Mouse (Mus musculus) stomach, postnatal 0 days (tissue): Measurements from ENCODE around the gene Bphl. TPM values are rescaled to one million over a fixed set of nuclear protein-coding genes. Genes with fewer than 3 reads are reported as not detected.
"Not testable (repeated sequence)": the region's sequence is repeated elsewhere in the genome, so short reads cannot be mapped to it uniquely, and the experiment has no call there.

ENCODE experiments used
- ATAC-seq: fragments of 200-750 bp; cut with Nextera tagmentation; 2 replicates; pipeline ENCODE4 v1.8.0; 2017; ENCODE audit not compliant: low FRiP score, low TSS enrichment
- DNase-seq: peaks from one replicate; pipeline ENCODE4 v3.0.0-alpha.2; 2016; ENCODE audit warnings: low spot score
- H3K27ac ChIP-seq: fragments of 300-500 bp; sonication (generic); replicated peaks from 2 replicates; pipeline ENCODE4 v1.5.1; 2014; ENCODE audit warnings: mild to moderate bottlenecking, control low read depth
- H3K27me3 ChIP-seq: fragments of 300-500 bp; sonication (generic); 2 replicates; pipeline ENCODE4 v1.6.1; 2014; ENCODE audit warnings: low read length; ENCODE audit not compliant: control insufficient read depth, insufficient read depth
- H3K36me3 ChIP-seq: fragments of 300-500 bp; sonication (generic); 2 replicates; pipeline ENCODE4 v1.6.1; 2014; ENCODE audit warnings: low read length, mixed read lengths; ENCODE audit not compliant: control insufficient read depth, insufficient read depth
- H3K4me1 ChIP-seq: fragments of 300-500 bp; sonication (generic); replicated peaks from 2 replicates; pipeline ENCODE4 v1.6.1; 2014; ENCODE audit warnings: antibody characterized with exemption; ENCODE audit not compliant: control insufficient read depth, insufficient read depth
- H3K4me2 ChIP-seq: fragments of 300-500 bp; sonication (generic); replicated peaks from 2 replicates; pipeline ENCODE4 v1.6.1; 2014; ENCODE audit warnings: low read depth, mild to moderate bottlenecking, control low read depth, moderate library complexity
- H3K4me3 ChIP-seq: fragments of 300-500 bp; sonication (generic); 2 replicates; pipeline ENCODE4 v1.5.1; 2014; ENCODE audit warnings: low read depth, low read length, control low read depth
- H3K9ac ChIP-seq: fragments of 300-500 bp; sonication (generic); 2 replicates; pipeline ENCODE4 v1.6.1; 2014; ENCODE audit warnings: mild to moderate bottlenecking, low read length, control low read depth, mixed read lengths
- H3K9me3 ChIP-seq: fragments of 300-500 bp; sonication (generic); 2 replicates; pipeline ENCODE4 v1.6.1; 2016; ENCODE audit warnings: low read length; ENCODE audit not compliant: control insufficient read depth
- CTCF ChIP-seq: IDR thresholded peaks from 2 replicates; pipeline ENCODE4 v1.5.1; 2016; ENCODE audit warnings: antibody characterized with exemption, low read depth, mild to moderate bottlenecking, moderate library complexity
- EP300 ChIP-seq: optimal IDR thresholded peaks from 2 replicates; pipeline ENCODE3; 2016; ENCODE audit warnings: antibody characterized with exemption
- WGBS: fragments of 180-500 bp; shearing (Covaris S2); extraction: QIAGEN DNeasy Blood & Tissue Kit; methylation state at CpG from one replicate; pipeline ENCODE4 v1.1.7; 2014; 5-methylcytosine and 5-hydroxymethylcytosine counted together
- polyA plus RNA-seq: library from polyadenylated mRNA; unstranded; fragments of >200 nt; fragmentation: Nextera tagmentation; extraction: Ambion mirVana; gene quantifications from 2 replicates; pipeline ENCODE4 v1.2.1, GENCODE M21; 2015

The Bphl gene
- polyA plus RNA-seq, 1 experiment from 2014 or later = 37.2 TPM

GRCm38 (mm10) chr13:34087052-34087812 lies 49.8 kb downstream of the Bphl start:
- WGBS = 45% methylated on average over 7 of the region's 7 CpGs
- Histone ChIP-seq H3K9me3 (no peaks in the 10 kb centered on the region), H3K27me3 (no peaks in the 10 kb centered on the region), H3K4me3 (no peak overlapping the region), H3K4me2 (no peak overlapping the region), H3K9ac (no peak overlapping the region), H3K4me1 (peaks cover 8% of the 10 kb centered on the region; the same call in 1 of the 2 replicates), H3K27ac (no peak overlapping the region), H3K36me3 (no peaks in the 10 kb centered on the region)
- DNase-seq (no peak), ATAC-seq (peak; percentile 65; the same call in 1 of the 2 replicates)
- TF ChIP-seq CTCF (no peak), EP300 (no peak)

- not testable (repeated sequence) for H3K9me3 ChIP-seq, H3K4me3 ChIP-seq, H3K36me3 ChIP-seq, DNase-seq, H3K27ac ChIP-seq, H3K4me2 ChIP-seq, H3K27me3 ChIP-seq, H3K4me1 ChIP-seq, H3K9ac ChIP-seq
- ATAC-seq = peak; percentile 30; the same call in 1 of the 2 replicates
- WGBS = 41% methylated on average over 5 of the region's 5 CpGs
Observed at GRCm38 (mm10) chr13:34088201-34088649, 50.8 kb downstream of the Bphl start.

GRCm38 (mm10) chr13:34088871-34089288 lies 51.5 kb downstream of the Bphl start:
- Histone ChIP-seq H3K4me1 (peaks cover 8% of the 10 kb centered on the region; the same call in 1 of the 2 replicates), H3K27me3 (no peaks in the 10 kb centered on the region), H3K9me3 (no peaks in the 10 kb centered on the region), H3K4me2 (0 out of 2 replicates have a peak overlapping the region, but pooled peaks have one; percentile 5), H3K36me3 (no peaks in the 10 kb centered on the region), H3K27ac (no peak overlapping the region), H3K4me3 (no peak overlapping the region), H3K9ac (no peak overlapping the region)
- ATAC-seq (no peak), DNase-seq (no peak)
- WGBS = 45% methylated on average over 7 of the region's 7 CpGs
- no peak for TF ChIP-seq CTCF

GRCm38 (mm10) chr13:34089358-34089757 lies 52.0 kb downstream of the Bphl start:
- no peak for TF ChIP-seq EP300
- TF ChIP-seq CTCF = no peak
- Histone ChIP-seq H3K36me3 (no peaks in the 10 kb centered on the region), H3K4me1 (peaks cover 6% of the 10 kb centered on the region; the same call in 1 of the 2 replicates), H3K4me3 (no peak overlapping the region), H3K9me3 (no peaks in the 10 kb centered on the region), H3K4me2 (0 out of 2 replicates have a peak overlapping the region, but pooled peaks have one; percentile 5), H3K27me3 (no peaks in the 10 kb centered on the region), H3K9ac (no peak overlapping the region), H3K27ac (no peak overlapping the region)
- 32% methylated on average over 3 of the region's 3 CpGs for WGBS
- ATAC-seq = no peak
- DNase-seq = no peak

GRCm38 (mm10) chr13:34095542-34096435 lies 58.4 kb downstream of the Bphl start:
- no peak overlapping the region for H3K4me3 ChIP-seq
- H3K27me3 ChIP-seq = no peaks in the 10 kb centered on the region
- no peak overlapping the region for H3K9ac ChIP-seq
- no peak overlapping the region for H3K4me2 ChIP-seq
- DNase-seq (no peak), ATAC-seq (no peak)
- TF ChIP-seq CTCF = no peak
- no peak for TF ChIP-seq EP300
- H3K9me3 ChIP-seq = no peaks in the 10 kb centered on the region
- H3K36me3 ChIP-seq = no peaks in the 10 kb centered on the region
- 45% methylated on average over 7 of the region's 7 CpGs for WGBS
- no peaks in the 10 kb centered on the region for H3K4me1 ChIP-seq
- H3K27ac ChIP-seq = no peak overlapping the region

DNA sequence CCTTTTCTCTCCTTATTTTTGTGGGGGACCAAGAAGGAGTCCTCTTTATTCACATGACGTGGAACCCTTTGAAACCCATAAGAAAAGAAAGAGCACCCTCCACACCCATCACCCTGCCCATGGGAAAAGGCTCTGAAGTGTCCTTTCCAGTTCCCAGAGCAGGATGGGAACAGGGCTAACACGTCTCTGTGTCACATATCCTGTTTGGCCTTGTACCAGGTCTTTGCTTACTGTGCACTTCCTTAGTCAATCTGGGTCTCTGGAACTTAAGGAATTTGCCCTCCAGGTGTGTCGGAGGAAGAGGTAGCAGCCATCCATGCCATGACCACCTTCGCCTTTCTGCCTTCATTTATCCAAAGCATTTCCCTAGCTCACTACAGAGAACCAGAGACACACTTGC lies 59.1 kb downstream of the Bphl start:
- ATAC-seq (no peak), DNase-seq (no peak)
- H3K27ac ChIP-seq = no peak overlapping the region; the same call in 1 of the 2 replicates
- 57% methylated on average over 4 of the region's 4 CpGs for WGBS
- no peaks in the 10 kb centered on the region for H3K36me3 ChIP-seq
- no peaks in the 10 kb centered on the region for H3K27me3 ChIP-seq
- H3K4me1 ChIP-seq = no peaks in the 10 kb centered on the region
- TF ChIP-seq CTCF (no peak), EP300 (no peak)
- H3K9me3 ChIP-seq = no peaks in the 10 kb centered on the region
- H3K4me2 ChIP-seq = no peak overlapping the region
- no peak overlapping the region for H3K9ac ChIP-seq
- no peak overlapping the region for H3K4me3 ChIP-seq
